Mouse (Mus musculus) liver, postnatal 0 days (tissue): Measurements from ENCODE around the gene Rnf222.

Source experiments
- CTCF ChIP-seq: sonication (generic); IDR thresholded peaks from 2 replicates; pipeline ENCODE4 v1.5.1; 2016; ENCODE audit warnings: antibody characterized with exemption, low read depth
- EP300 ChIP-seq: IDR thresholded peaks from 2 replicates; pipeline ENCODE4 v1.6.1; 2016; ENCODE audit warnings: antibody characterized with exemption, low read depth, mild to moderate bottlenecking

DNA sequence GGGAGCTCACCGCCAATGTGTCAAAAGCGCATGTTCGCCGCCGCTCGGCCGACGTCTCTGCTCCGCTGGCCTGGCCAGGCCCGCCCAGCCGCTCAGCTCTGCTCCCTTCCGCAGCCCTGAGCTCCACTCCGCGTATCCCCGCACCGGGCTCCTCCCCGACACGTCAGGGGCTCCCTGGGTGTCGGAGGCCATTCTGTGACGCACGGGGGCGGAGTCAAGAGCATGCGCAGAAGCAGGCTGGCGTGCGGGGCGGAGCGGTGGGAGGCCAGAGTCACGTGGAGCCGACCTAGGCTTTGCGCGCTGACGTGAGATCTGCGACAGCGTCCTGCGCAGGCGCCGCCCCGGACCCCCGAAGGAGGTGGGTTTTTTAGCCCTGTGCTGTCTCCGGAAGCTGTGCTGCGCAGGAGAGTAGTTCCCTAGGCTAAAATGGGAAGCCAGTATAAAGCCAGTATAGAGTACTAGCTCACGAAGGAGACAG lies 35.4 kb upstream of the Rnf222 start:
- TF ChIP-seq CTCF = no peak
- TF ChIP-seq EP300 = no peak
